Mouse (Mus musculus): ENCODE measurements at regions not wholly inside any gene's neighbourhood (a gene's known extent, or its start where the extent isn't known, plus 50 kb on each side); places are given as distances from the start of the nearest gene placed in this dataset.

- intact Hi-C loops (cut with DNase I): no loop called here
- no peak for DNase-seq
- H3K27ac ChIP-seq: no peak overlapping the region
Measured at GRCm38 (mm10) chr17:82731561-82731960, 483.5 kb upstream of the Pkdcc start.

GRCm38 (mm10) chr17:82742445-82742844 is 472.6 kb upstream of the Pkdcc start:
- no peaks in the 10 kb centered on the region for H3K36me3 ChIP-seq (ENCODE audit: control insufficient read depth, insufficient read depth, low read length)
- peak; percentile 52 for TF ChIP-seq CTCF (IDR thresholded peaks at IDR 0.05)
- TF ChIP-seq EP300 (IDR thresholded peaks at IDR 0.05; ENCODE audit: insufficient read depth, low read depth, low read length): no peak
- 85% methylated on average over 1 of the region's 1 CpGs for WGBS
- no peak overlapping the region for H3K9ac ChIP-seq (ENCODE audit: low read depth, low read length)
- no peaks in the 10 kb centered on the region for H3K27me3 ChIP-seq (ENCODE audit: control insufficient read depth, insufficient read depth, low read length)
- H3K27ac ChIP-seq: no peak overlapping the region
- intact Hi-C loops (cut with DNase I): no loop called here
- DNase-seq: no peak
- no peaks in the 10 kb centered on the region for H3K79me2 ChIP-seq (replicated peaks; ENCODE audit: control insufficient read depth, insufficient read depth, low read length)
- H3K4me3 ChIP-seq: no peak overlapping the region
- H3K4me1 ChIP-seq (ENCODE audit: control insufficient read depth, insufficient read depth, low read length): no peaks in the 10 kb centered on the region

More at GRCm38 (mm10) chr17:82731561-82731960, 483.5 kb upstream of the Pkdcc start:
- Histone ChIP-seq H3K27me3 (ENCODE audit: control insufficient read depth, insufficient read depth, low read length) (no peaks in the 10 kb centered on the region), H3K9ac (ENCODE audit: low read depth, low read length) (no peak overlapping the region), H3K79me2 (replicated peaks; ENCODE audit: control insufficient read depth, insufficient read depth, low read length) (no peaks in the 10 kb centered on the region), H3K36me3 (ENCODE audit: control insufficient read depth, insufficient read depth, low read length) (no peaks in the 10 kb centered on the region), H3K4me1 (ENCODE audit: control insufficient read depth, insufficient read depth, low read length) (no peaks in the 10 kb centered on the region), H3K4me3 (no peak overlapping the region)
- WGBS: 79% methylated on average over 4 of the region's 4 CpGs
- TF ChIP-seq CTCF (IDR thresholded peaks at IDR 0.05) (no peak), EP300 (IDR thresholded peaks at IDR 0.05; ENCODE audit: insufficient read depth, low read depth, low read length) (no peak), POLR2A (IDR thresholded peaks at IDR 0.05; ENCODE audit: insufficient read depth, low read depth, low read length) (no peak)

- Histone ChIP-seq H3K9ac (ENCODE audit: low read depth, low read length) (no peak overlapping the region), H3K79me2 (replicated peaks; ENCODE audit: control insufficient read depth, insufficient read depth, low read length) (no peaks in the 10 kb centered on the region), H3K27me3 (ENCODE audit: control insufficient read depth, insufficient read depth, low read length) (no peaks in the 10 kb centered on the region), H3K36me3 (ENCODE audit: control insufficient read depth, insufficient read depth, low read length) (no peaks in the 10 kb centered on the region), H3K4me1 (ENCODE audit: control insufficient read depth, insufficient read depth, low read length) (no peaks in the 10 kb centered on the region), H3K27ac (no peak overlapping the region), H3K4me3 (no peak overlapping the region)
- DNase-seq: no peak
- 70% methylated on average over 3 of the region's 3 CpGs for WGBS
- intact Hi-C loops (cut with DNase I): no loop called here
- TF ChIP-seq POLR2A (IDR thresholded peaks at IDR 0.05; ENCODE audit: insufficient read depth, low read depth, low read length): no peak
- no peak for TF ChIP-seq EP300 (IDR thresholded peaks at IDR 0.05; ENCODE audit: insufficient read depth, low read depth, low read length)
- TF ChIP-seq CTCF (IDR thresholded peaks at IDR 0.05): no peak
Measured at GRCm38 (mm10) chr17:82757400-82757799, 457.7 kb upstream of the Pkdcc start.

DNA sequence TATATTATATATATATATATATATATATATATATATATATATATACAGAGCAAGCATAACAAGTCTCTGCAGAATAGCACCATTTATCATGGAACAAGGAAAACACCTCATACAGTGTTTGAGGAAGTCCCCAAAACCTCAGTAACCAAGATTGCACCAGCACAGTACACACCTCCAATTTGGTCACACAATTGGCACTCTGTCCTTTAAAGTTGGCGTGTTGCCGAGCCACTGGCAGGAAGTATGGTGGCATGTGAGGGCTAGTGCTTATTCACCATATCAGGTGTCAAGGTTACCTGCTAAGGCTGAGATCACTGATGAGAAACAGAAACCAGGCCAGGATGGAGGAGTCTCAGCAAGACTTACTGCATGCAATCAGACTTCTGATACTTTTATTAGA is 436.0 kb upstream of the Pkdcc start:
- intact Hi-C loops (cut with DNase I): no loop called here
- Histone ChIP-seq H3K27ac (no peak overlapping the region), H3K4me3 (no peak overlapping the region), H3K36me3 (ENCODE audit: control insufficient read depth, insufficient read depth, low read length) (no peaks in the 10 kb centered on the region), H3K79me2 (replicated peaks; ENCODE audit: control insufficient read depth, insufficient read depth, low read length) (no peaks in the 10 kb centered on the region), H3K27me3 (ENCODE audit: control insufficient read depth, insufficient read depth, low read length) (no peaks in the 10 kb centered on the region), H3K4me1 (ENCODE audit: control insufficient read depth, insufficient read depth, low read length) (peaks cover 1% of the 10 kb centered on the region; the same call in 1 of the 2 replicates), H3K9ac (ENCODE audit: low read depth, low read length) (no peak overlapping the region)
- DNase-seq: peak; percentile 48 to 52
- TF ChIP-seq EP300 (IDR thresholded peaks at IDR 0.05; ENCODE audit: insufficient read depth, low read depth, low read length) (no peak), POLR2A (IDR thresholded peaks at IDR 0.05; ENCODE audit: insufficient read depth, low read depth, low read length) (no peak), CTCF (IDR thresholded peaks at IDR 0.05) (no peak)
- WGBS: 60% methylated on average over 2 of the region's 2 CpGs

- intact Hi-C loops (cut with DNase I): no loop called here
- H3K9ac ChIP-seq (ENCODE audit: low read depth, low read length): no peak overlapping the region
- H3K4me1 ChIP-seq (ENCODE audit: control insufficient read depth, insufficient read depth, low read length): no peaks in the 10 kb centered on the region
- no peak for DNase-seq
- no peak for TF ChIP-seq EP300 (IDR thresholded peaks at IDR 0.05; ENCODE audit: insufficient read depth, low read depth, low read length)
- no peak for TF ChIP-seq POLR2A (IDR thresholded peaks at IDR 0.05; ENCODE audit: insufficient read depth, low read depth, low read length)
- TF ChIP-seq CTCF (IDR thresholded peaks at IDR 0.05): no peak
- H3K79me2 ChIP-seq (replicated peaks; ENCODE audit: control insufficient read depth, insufficient read depth, low read length): no peaks in the 10 kb centered on the region
- no peak overlapping the region for H3K27ac ChIP-seq
- WGBS: 72% methylated on average over 3 of the region's 3 CpGs
- H3K36me3 ChIP-seq (ENCODE audit: control insufficient read depth, insufficient read depth, low read length): no peaks in the 10 kb centered on the region
- H3K27me3 ChIP-seq (ENCODE audit: control insufficient read depth, insufficient read depth, low read length): no peaks in the 10 kb centered on the region
- H3K4me3 ChIP-seq: no peak overlapping the region
Measured at GRCm38 (mm10) chr17:82822129-82822528, 393.0 kb upstream of the Pkdcc start.

DNA sequence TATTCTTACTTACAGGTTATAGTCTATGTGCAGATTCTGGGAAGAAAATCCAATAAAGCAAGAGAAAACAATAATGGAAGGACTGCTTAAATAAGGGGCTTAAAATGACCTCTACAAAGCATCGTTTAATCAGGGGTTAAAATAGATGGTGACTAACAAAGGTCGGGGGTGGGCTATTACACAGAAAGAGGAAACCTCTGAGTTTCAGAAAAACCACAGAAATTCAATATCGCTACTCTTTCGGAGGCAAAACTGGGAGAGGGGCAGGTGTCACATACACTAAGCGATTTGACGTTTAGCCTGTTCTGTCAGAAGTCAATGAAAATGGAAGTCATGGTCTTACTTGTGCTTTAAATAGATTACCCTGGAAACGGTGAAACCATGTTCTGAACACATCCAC is 391.0 kb upstream of the Pkdcc start:
- no peak for DNase-seq
- no peak overlapping the region for H3K4me3 ChIP-seq
- no peaks in the 10 kb centered on the region for H3K36me3 ChIP-seq (ENCODE audit: control insufficient read depth, insufficient read depth, low read length)
- H3K27ac ChIP-seq: no peak overlapping the region
- TF ChIP-seq POLR2A (IDR thresholded peaks at IDR 0.05; ENCODE audit: insufficient read depth, low read depth, low read length) (no peak), CTCF (IDR thresholded peaks at IDR 0.05) (no peak), EP300 (IDR thresholded peaks at IDR 0.05; ENCODE audit: insufficient read depth, low read depth, low read length) (no peak)
- 69% methylated on average over 7 of the region's 7 CpGs for WGBS
- intact Hi-C loops (cut with DNase I): no loop called here
- no peaks in the 10 kb centered on the region for H3K79me2 ChIP-seq (replicated peaks; ENCODE audit: control insufficient read depth, insufficient read depth, low read length)
- no peak overlapping the region for H3K9ac ChIP-seq (ENCODE audit: low read depth, low read length)
- H3K4me1 ChIP-seq (ENCODE audit: control insufficient read depth, insufficient read depth, low read length): no peaks in the 10 kb centered on the region
- no peaks in the 10 kb centered on the region for H3K27me3 ChIP-seq (ENCODE audit: control insufficient read depth, insufficient read depth, low read length)
